Mouse (Mus musculus) cerebellum, postnatal 36 days (tissue): Measurements from ENCODE around the gene Neurod6.
A peak's percentile ranks its signal among the peaks of the same experiment; 100 is the strongest.
"Not testable (repeated sequence)": the region's sequence is repeated elsewhere in the genome, so short reads cannot be mapped to it uniquely, and the experiment has no call there.

ENCODE experiments used
- DNase-seq, 2 experiments: peaks; one replicate each; pipeline ENCODE4 v3.0.0; 2021 to 2022; ENCODE audit warnings: mixed read lengths in 2 of 2

Neurod6 gene

GRCm38 (mm10) chr6:55680974-55681373, at the start of gene Neurod6:
TSS of gene Neurod6 (minus strand) at chr6:55681263.
- peak in 1 of 2 experiments; percentile 15 for DNase-seq

GRCm38 (mm10) chr6:55717209-55717608, 36.1 kb upstream of the Neurod6 start:
- DNase-seq, result peak; percentile 57 to 60

DNA sequence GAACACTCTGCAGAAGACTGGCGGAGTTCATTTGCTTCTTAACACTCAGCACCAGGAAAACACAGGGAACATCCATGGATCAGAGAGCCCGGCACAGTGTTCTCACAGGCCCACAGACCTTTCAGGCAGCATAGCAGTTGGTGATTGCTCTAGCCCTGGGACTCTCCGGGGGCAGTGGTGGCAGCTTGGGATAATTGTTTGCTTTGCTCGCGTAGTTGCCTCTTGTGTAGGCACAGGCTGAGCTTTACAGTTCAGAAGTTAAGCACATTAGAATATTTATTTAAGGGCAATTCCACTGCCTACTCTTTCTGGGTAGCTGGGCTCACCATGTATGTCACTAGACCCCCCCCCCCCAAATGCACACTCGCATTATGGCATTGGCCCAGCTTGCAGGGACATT, 34.4 kb upstream of the Neurod6 start:
- no peak for DNase-seq

GRCm38 (mm10) chr6:55710913-55711312, 29.9 kb upstream of the Neurod6 start:
- not testable (repeated sequence) for DNase-seq

- DNase-seq, result no peak
Observed at GRCm38 (mm10) chr6:55704759-55705104, 23.7 kb upstream of the Neurod6 start.

GRCm38 (mm10) chr6:55704061-55704758, 23.1 kb upstream of the Neurod6 start:
- no peak for DNase-seq

GRCm38 (mm10) chr6:55700392-55701386, 19.6 kb upstream of the Neurod6 start:
- no peak for DNase-seq

- no peak for DNase-seq
Observed at GRCm38 (mm10) chr6:55690015-55690531, 9.0 kb upstream of the Neurod6 start.

DNA sequence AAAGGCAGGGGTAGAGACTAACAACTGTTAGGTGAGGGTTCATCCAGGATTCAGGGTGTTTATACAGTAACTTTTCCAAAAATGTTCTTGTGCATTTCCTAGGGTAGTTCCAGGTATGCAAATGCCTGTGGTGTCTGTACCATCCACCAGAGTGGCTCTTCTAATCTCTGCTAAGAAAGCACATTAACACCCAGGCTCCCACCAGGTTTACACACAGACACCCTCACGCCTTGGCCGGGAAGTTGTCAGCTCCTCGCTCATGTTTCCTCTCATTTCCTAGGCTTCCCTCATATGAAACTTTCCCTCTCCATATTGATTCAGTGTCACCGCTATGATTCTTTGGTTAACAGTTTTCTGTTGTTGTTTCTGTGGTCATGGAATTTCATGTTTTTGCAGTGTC, 2.4 kb upstream of the Neurod6 start:
- no peak for DNase-seq

DNA sequence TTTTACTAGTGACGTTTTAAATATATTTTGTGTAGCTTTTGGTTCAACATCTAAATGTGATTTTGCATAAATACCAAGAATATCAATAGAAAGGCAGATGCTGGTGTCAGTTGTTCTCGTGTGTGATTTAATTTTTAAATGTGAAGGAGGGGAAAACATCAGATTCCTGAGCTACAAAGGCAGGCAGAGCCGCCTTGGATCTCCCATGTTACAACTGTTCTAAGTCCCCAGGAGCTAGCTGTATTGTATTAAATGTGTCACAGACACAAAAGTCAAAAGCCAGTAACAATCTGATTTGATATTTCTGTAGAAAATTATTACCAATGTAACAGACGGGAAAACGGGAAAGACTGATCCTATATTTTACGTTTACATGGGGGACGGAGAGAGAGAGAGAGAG, 1.8 kb upstream of the Neurod6 start:
- no peak for DNase-seq

DNA sequence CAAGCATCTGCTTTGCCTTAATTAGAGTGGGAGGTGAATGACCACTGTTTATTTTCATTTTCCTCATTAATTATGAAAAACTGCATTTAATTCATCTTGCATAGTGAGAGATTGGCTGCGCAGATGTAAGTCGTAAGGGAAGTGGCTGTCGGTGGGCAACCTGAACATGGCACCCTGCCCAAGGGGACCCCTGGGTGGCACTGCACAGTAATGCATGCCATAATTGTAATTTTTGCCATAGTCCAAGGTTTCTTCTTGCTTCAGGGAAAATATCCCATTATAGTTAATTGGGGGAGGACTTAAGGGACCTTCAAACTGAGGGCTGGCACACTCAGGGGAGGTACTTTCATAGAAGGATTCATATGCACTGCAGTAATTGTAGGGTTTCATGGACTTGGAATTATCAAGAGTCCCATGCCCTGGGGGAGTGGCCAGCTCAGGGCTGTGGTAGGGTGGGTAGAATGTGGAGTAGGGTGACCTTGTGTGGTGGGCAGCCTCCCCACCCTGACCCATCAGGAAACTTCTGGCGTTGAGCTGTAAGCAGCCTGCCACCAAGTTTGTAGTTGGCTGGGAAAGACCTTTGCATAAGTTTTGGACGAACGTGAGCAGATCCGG, 2.4 kb downstream of the Neurod6 start:
- DNase-seq, result no peak

DNA sequence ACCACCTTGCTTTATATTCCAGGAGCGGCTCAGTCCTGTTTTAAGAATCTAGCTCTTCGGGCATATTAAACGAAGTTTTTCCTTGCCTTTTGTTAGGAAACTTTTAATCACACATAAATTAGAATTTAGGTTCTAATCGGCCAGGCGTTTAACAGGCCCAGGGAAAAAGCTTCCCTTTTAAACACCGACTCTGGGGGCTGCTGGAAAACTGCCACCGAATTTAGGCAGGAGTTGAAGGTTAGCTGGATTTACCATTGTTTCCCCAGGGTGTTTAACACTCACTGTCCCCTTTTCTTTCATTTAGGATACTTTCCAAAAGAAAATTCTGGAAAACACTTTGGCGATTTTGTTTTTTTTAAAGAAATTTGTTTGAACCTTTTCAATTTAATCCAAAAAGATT, 3.7 kb downstream of the Neurod6 start:
- no peak for DNase-seq

GRCm38 (mm10) chr6:55676663-55677311, 4.3 kb downstream of the Neurod6 start:
- DNase-seq, result peak; percentile 35 to 40

DNA sequence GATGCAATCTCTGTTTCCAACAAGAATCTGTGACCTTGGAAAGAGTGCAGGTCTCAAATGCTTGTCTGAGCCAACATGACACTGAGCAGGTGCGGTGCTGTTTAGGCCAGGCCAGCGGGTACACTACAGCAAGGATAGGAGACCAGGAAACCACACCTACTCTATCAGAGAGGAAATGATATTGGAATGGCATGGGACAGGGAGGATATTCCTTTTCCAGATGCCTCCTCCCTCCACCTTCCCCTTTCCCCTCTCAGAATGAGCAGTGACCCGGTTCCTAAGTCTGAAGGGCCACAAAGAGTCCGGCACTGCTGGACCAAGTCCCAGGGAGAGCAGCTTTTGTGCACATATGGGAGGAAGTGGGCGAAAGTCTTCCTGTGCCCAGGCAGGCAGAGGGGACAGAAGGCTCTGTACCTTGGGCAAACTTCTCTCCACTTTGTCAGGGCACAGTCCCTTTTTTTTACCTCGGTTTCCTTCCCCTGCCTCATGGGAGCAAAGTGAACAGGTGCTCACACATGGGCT, 4.9 kb downstream of the Neurod6 start:
- peak; percentile 20 to 32 for DNase-seq

GRCm38 (mm10) chr6:55667801-55668200, 13.3 kb downstream of the Neurod6 start:
- DNase-seq, result no peak

GRCm38 (mm10) chr6:55661126-55661915, 19.7 kb downstream of the Neurod6 start:
- no peak for DNase-seq

DNA sequence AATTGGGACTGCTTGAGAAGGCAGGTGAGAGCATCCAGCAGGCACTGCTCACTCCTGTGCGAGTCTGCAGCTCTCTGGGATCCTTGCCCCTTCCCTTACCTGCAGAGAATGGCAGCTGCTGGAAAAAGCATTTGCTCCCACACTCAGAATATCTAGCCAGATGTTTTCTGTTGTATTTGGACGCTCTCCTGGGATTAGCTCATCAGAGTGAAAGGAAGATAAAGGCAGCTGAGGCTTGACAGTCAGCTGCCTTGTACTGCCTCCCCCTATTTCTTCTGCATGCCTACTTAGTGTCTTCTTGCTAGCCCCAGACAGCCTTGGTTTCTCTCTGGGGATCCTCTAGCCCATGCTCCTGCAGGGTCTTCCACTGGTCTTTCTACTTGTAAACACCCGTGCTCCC, 31.1 kb downstream of the Neurod6 start:
- DNase-seq, result no peak

DNA sequence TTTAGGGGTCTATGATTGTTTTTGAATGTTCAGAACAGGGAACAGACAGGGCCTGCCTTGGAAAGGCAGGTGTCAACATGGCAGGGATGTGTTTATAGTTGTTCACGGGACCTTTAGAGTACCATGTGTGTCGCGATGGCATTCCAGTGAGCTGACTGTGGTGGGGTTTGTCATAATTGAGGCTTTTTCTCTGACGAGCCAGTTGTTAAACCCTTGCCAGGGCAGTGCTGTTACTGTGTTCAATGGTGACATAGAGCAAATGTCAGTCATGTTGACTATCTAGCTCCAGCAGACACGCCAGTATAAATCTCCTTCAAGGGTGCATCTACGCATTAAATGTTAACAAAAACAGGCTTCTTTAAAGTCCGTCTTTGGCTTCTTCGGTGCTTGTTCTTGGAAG, 31.5 kb downstream of the Neurod6 start:
- no peak for DNase-seq

DNA sequence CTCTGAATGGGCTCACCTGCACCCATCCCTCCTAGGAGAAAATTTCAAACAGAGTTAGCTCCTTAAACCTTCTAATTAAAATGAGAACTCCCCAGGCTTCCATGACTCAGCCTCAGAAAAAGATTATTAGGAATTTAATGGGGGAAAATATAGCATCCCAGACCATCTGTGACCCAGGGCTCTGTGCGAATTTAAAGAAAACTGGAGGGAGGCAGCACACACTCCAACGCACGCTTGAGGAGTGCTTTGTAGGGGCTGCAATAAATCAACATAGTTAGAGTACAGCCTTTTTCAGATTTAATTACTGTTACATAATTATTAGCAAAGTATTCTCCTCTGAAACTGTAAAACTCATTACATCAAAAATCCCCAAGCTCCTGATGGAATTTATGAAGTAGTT, 32.2 kb downstream of the Neurod6 start:
- no peak for DNase-seq

- DNase-seq, result no peak
Observed at GRCm38 (mm10) chr6:55647771-55648280, 33.2 kb downstream of the Neurod6 start.

DNA sequence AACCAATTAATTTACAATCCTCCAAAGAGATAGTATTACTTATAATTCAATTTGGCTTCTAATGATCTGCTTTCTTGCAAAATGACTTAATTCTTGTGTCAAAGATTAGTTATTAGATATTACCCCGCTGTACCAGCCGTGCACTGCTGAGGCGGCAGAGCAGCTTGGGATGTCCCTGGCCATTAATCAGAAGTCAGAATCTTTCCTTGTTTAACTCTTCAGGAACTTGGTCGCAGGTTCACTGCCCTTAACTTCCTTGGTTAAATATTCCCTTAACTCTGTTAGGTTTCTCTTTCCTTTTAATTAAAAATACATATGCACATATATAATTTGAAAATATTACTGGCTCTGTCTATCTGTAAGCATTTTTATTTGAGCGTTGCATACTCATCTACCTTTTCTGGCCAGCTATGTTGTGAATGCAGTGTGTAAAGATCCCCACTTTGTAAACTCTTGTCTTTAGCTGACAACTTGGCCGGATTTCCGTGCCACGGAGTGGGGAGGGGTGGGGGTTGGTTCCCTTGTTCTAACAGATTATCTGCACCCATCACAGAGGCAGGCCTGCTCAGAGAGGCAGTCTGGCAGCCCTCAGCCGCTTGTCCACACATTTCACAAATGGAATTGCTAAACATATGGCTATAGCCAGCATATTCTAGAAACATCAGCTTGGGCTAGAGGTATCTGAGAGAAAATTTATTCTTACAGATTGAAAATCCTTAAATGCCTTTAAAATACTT, 34.1 kb downstream of the Neurod6 start:
- DNase-seq, result peak in 1 of 2 experiments; percentile 5
